Mouse (Mus musculus): Measurements from ENCODE around the gene Adcy1. TPM values are rescaled to one million over a fixed set of nuclear protein-coding genes. Genes with fewer than 3 reads are reported as not detected.

Adcy1 gene
- polyA plus RNA-seq (2017; shearing (Covaris generic)), result under 1 TPM; 0.12 to 0.65 TPM

DNA sequence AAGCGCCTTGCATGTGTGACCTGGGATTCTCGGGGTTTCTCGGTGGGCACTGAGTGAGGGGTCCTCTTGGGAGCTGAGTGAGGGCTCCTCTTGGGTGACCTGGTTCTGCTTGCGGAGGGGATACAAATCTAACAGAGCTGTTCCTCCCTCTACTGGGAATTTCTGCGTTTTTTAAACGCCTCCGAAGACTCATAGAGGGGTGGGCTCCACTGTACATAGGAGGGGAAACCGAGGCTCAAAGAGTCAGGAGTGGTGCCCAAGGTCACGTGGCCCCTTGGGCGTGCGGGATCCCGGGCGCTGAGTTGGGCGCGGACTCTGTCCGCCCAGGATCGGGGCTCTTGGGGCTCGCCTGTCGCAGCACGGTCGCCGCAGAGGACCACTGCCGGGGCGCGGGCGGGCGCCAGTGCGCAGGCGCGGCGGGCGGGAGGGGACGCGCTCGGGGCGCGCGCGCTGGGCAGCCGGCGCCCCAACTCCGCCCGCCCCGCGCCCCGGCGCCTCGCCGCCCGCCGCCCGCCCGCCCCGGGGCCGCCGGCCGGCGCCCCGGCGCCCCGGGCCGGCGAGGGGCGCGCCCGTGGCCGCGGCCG lies at the start of gene Adcy1:
Gene Adcy1, plus strand, starts transcription at position 489 of the 584 bp plus-strand sequence.

DNA sequence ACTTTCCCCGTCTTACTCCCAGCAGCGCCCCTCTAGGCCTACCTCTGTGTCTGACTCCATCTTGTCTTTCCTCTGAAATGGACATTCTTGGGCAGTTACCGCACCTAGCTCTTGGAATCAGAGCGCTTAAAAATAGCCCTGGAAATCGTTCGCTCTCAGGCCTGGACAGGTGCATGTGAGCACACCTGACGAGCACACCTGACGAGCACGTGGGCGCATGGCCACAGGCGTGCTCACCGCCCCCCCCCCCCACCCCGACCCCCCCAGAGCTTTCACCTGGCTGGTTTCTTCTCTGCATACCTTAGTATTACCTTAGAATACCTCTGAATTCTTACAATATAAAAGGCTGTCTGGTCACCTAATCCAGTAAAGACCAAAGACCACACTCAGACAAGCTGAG lies 125.2 kb downstream of the Adcy1 start, which contains the start of gene Gm11985:
Gene Gm11985, minus strand, starts transcription at position 101 of the 400 bp plus-strand sequence.

DNA sequence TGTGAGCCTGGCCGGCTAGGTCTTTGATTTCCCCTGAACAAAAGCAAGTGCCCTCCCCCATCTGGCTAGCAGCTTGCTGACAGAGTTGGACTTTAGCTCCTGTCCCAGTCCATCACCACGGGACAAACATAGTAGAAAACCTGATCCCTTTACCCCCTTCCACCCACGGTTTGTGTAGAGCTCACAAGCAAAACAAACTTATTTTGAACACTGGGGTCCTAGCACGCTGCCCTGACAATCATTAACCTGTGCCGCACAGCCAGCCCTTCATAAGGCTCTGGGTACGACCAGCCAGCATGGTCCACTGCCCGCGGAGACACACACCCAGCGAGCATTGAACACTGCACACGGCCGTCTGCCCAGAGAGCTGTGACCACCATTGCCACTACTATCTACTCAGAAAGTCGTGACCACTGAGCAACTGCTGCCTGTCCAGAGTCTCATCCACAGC lies 134.2 kb downstream of the Adcy1 start, which contains the start of gene Igfbp1:
Gene Igfbp1, plus strand, starts transcription at position 292 of the 451 bp plus-strand sequence.

DNA sequence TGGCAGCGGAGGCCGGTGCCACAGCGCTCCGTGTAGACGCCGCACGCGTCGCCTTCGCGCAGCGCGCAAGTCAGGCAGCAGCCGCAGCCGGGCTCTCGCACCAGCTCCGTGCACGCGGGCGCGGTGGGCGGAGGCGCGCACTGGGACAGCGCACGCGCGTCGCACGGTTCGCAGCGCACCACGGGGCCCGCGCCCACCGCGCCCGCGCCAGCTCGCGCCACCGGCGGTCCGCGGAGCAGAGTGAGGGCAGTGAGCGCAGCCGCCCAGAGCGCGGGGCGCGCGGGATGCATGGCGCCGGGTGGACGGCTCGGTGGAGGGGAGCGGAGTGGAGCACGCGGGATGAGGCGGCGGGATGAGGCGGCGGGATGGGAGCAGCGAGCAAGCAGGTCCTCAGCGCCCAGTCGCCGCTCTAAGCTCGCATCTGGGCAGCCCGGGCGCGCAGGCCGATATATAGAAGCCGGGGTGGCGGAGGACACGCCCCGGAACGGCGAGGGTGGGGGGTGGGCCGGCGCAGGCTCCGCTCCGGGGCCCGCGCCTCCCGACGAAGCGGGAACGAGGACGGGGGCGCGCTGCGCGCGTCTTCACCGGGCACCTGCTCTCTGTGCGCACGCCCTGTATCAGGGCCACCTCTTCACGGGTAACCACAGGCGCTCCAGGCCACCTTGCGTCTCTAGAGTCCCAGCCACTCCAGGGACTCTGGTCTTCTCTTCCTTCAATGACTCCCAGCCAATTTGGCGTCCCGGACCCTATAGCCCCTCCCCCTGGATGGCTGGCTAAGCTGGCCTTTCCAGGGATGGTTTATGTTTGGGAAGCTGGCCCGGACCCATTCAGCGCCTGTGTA lies 150.4 kb downstream of the Adcy1 start, which contains the start of gene Igfbp3:
Gene Igfbp3, minus strand, starts transcription at position 423 of the 841 bp plus-strand sequence.

Other genes with a start within 250 kb of the Adcy1 start
- under 1 TPM in 1 of 2 experiments, not detected in 1; 0.73 TPM for gene Gm11983, start 225.8 kb upstream of the Adcy1 start, polyA plus RNA-seq (2017; shearing (Covaris generic))
- not detected for gene Gm11985, start 125.1 kb downstream of the Adcy1 start, polyA plus RNA-seq (2017; shearing (Covaris generic))
- under 1 TPM in 1 of 2 experiments, not detected in 1; 0.13 TPM for gene Igfbp1, start 134.3 kb downstream of the Adcy1 start, polyA plus RNA-seq (2017; shearing (Covaris generic))
- not detected for gene Igfbp3, start 150.4 kb downstream of the Adcy1 start, polyA plus RNA-seq (2017; shearing (Covaris generic))